Mouse (Mus musculus) embryo, embryonic 11.5 days (tissue): ENCODE data around the gene Lrrc29.
A peak's percentile ranks its signal among the peaks of the same experiment; 100 is the strongest.
"Not testable (repeated sequence)": the region's sequence is repeated elsewhere in the genome, so short reads cannot be mapped to it uniquely, and the experiment has no call there.

Experiments
- DNase-seq: peaks from one replicate; pipeline ENCODE4 v3.0.0-alpha.2; 2012; ENCODE audit warnings: low read depth, low spot score

Lrrc29 gene

DNA sequence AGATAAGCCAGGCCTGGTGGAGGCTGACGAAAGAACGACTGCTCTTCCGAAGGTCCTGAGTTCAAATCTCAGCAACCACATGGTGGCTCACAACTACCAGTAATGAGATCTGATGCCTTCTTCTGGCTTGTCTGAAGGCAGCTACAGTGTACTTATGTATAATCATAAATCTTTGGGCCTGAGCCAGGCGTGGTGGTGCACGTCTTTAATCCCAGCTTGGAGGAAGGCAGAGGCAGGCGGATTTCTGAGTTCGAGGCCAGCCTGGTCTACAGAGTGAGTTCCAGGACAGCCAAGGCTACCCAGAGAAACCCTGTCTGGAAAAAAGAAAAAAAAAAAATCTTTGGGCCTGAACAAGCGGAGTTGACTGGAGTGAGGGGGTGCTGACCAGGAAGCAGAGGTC lies 34.7 kb downstream of the Lrrc29 start:
- DNase-seq, result not testable (repeated sequence)

DNA sequence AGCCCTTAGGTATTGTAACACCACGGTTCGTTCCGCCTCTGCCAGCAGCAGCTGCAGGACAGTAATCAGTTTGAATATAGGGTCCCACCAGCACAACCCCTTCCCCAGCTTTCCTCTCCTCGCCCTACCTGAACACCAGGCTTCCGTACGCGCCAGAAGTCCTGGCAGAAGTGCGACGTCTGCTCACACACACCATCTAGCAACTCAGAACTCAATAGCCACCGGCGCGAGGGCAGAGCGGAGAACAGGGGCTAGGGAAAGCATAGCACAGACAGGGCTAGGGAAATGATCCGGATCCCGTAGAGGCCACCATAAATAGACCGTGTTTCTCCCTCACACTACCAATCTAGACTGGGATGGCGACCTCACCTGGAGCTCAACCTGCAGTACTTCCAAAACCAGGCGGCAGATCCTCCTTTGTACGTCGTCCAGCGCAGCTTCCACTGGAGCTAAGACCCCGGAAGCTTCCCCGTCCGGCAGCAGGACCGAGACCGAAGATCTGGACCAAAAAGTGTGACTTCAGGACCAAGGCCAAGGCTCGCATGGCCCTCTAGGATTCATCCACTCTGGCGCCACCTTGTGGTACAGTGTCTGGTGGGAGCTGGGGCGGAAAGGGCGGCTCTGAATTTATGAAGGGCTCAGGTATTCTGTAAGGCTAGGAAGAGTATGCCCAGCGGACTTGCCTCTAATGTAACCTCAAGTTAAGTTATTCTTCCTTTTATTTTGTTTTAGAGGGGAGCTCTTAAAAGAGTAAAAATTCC lies 35.3 kb downstream of the Lrrc29 start:
- peak; percentile 87 for DNase-seq

- DNase-seq, result no peak
Measured at GRCm38 (mm10) chr8:105289805-105290460, 36.1 kb downstream of the Lrrc29 start, which contains the start of gene 4931428F04Rik. Gene 4931428F04Rik, minus strand, starts transcription at chr8:105289864.

GRCm38 (mm10) chr8:105288958-105289732 lies 36.9 kb downstream of the Lrrc29 start:
- peak; percentile 95 for DNase-seq

DNA sequence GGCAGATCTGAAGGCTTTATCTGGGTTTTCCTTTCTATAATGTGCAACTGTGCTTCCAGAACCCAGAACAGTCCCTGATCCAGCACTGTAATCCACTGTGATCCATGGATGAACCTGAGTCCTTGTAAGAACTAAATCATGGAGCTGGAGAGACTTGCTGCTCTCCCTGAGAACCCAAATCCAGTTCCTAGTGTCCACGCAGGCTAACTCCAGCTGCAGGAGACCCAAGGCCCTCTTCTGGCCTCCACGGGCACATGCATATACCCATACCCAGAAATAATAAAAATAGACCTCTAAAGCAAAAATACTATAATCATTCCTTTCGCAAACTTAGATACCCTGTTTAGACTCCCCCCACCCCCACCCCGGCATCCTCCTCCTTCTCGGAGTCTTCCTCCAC lies 37.8 kb downstream of the Lrrc29 start:
- no peak for DNase-seq

DNA sequence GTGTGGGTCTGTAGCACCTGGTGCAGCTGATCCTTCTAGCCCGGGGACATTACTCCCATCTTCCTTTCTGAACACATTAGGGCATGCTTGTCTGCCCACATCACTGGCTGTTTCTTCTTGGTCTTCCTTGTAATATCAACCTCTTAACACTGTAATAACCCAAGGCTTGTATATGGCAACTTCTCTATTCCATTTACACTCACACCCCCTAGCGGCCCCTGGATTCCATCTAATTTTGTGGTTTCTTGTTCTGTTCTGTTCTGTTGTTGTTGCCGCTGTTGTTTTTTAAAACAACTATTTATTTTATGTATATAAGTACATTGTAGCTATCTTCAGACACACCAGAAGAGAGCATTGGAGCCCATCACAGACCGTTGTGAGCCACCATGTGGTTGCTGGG lies 39.2 kb downstream of the Lrrc29 start:
- DNase-seq, result no peak

DNA sequence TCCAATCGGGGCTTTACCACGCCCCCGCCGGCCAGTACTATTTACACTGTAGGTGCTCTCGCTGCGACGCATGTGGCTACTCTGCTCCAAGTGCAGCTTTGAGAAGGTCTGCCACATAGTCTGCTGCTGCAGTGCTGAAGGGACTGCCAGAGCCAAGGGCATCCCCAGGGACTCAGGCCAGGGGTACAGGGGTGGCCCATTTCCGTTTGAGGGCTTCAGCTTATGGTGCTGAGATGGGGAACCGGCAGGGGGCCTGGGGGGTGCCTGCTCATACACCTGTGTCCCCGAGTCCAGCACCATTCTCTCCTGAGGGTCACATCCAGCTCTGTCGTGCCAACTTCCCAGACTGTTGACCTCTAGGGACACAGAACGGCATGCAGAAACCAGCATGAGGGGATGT lies 40.6 kb downstream of the Lrrc29 start:
- DNase-seq, result no peak

DNA sequence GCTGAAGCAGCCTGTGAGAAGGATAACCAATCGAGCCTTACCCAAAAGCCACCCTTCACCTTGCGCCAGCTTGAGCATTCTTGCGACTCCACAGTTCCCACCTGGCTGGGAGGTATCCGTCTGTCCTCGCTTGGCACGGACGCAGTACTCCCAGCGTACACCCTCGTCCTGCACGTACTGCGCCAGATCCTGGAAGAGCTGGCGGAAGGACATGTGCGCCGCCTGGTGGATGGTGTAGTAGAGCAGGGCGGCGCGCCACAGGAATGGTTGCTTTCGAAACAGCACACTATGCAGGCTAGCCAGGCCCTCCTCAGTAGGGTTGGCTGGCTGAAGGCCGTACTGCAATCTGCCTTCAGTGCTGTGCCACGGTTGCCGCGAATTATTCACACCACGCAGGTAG lies 43.0 kb downstream of the Lrrc29 start:
- no peak for DNase-seq

DNA sequence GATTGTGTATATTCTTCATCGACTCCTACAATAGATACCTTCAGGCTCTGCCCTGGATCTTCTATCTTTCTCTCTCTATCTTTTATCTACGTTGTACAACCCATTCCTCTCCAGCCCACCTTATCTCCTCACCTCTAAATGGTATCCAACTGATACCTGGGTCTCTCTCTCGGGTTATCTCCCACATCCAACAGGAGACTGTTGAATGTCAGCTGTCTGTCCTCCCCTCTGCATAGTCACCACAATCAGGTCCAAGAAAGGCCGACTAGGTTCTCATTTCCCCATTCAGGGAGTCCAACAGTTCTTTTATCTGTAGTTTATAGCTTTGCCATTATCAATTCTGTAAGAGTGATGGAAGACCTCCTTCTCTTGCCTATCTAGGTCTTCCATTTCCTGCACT lies 43.8 kb downstream of the Lrrc29 start:
- DNase-seq, result no peak

GRCm38 (mm10) chr8:105281821-105282220 lies 44.3 kb downstream of the Lrrc29 start:
- no peak for DNase-seq

- DNase-seq, result no peak
Measured at GRCm38 (mm10) chr8:105280567-105280966, 45.5 kb downstream of the Lrrc29 start.

GRCm38 (mm10) chr8:105278911-105279334 lies 47.2 kb downstream of the Lrrc29 start:
- no peak for DNase-seq

GRCm38 (mm10) chr8:105276292-105277120 lies 49.6 kb downstream of the Lrrc29 start:
- DNase-seq, result no peak

DNA sequence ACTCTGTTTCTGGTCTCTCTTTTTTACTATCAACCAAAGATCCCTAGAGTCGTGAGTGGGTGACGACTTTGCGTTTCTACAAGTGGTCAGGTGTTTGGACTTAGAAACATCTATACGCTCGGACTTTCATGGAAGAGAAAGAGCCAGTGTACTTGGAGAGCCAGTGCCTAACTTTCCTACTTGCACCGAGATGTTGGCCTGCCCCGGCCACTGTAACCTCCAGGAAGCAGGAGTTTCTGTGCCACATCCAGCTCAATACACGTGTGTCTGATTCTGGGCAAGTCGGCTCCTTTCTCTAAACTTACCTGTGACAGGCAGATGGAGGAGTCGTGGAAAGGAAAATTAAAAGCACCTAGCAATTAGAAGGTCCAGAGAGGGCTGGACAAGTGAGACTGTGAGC lies 50.2 kb downstream of the Lrrc29 start, which contains the start of gene Nol3:
TSS of gene Nol3 (plus strand) at position 301 of the 400 bp plus-strand sequence.
- no peak for DNase-seq

GRCm38 (mm10) chr8:105275387-105275786 lies 50.7 kb downstream of the Lrrc29 start:
- DNase-seq, result no peak

- no peak for DNase-seq
Measured at GRCm38 (mm10) chr8:105270916-105271186, 55.2 kb downstream of the Lrrc29 start.

GRCm38 (mm10) chr8:105270101-105270915 lies 55.8 kb downstream of the Lrrc29 start:
- no peak for DNase-seq

DNA sequence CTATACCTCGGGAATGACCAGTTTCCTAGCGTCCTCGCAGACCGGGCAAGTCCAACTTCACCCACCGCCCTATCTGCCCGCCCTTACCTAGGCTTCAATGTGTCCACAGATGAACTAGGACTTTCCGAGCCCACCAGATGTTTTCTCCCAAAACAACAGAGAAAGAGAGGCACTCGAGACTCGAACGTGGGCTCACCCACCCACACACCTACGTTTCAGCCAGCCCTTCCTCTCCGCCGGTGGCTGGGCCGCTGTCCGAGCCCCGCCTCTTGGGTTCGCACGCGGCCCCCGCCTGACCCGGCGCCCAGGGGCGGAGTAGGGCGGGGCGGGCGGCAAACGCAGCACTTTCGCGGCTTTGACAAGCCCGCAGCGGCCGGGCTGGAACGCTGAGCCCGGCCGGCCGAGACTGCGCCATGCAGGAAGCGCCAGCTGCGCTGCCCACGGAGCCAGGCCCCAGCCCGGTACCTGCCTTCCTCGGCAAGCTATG lies 56.6 kb downstream of the Lrrc29 start, which contains the start of gene Hsf4:
TSS of gene Hsf4 (plus strand) at position 341 of the 487 bp plus-strand sequence.
- no peak for DNase-seq

GRCm38 (mm10) chr8:105269075-105269458 lies 57.0 kb downstream of the Lrrc29 start:
- no peak for DNase-seq

- DNase-seq, result no peak
Measured at GRCm38 (mm10) chr8:105268342-105269074, 57.6 kb downstream of the Lrrc29 start.
